Mouse (Mus musculus): Measurements from ENCODE around the gene Foxg1. TPM values are rescaled to one million over a fixed set of nuclear protein-coding genes. Genes with fewer than 3 reads are reported as not detected.

Foxg1 gene
- polyA plus RNA-seq, 1 experiment from 2014 or later = not detected

- ATAC-seq = no peak
- H3K4me3 ChIP-seq (ENCODE audit: low read depth, low read length) = no peak overlapping the region
- WGBS = 2% methylated on average over 9 of the region's 9 CpGs
Observed at GRCm38 (mm10) chr12:49400036-49400852, 17.8 kb downstream of the Foxg1 start.

GRCm38 (mm10) chr12:49400853-49401118 lies 18.3 kb downstream of the Foxg1 start:
- Histone ChIP-seq H3K4me3 (ENCODE audit: low read depth, low read length) (peak overlapping the region; percentile 30), H3K27ac (ENCODE audit: low read depth, low read length) (no peak overlapping the region), H3K27me3 (replicated peaks; ENCODE audit: control insufficient read depth, insufficient read depth, low read length) (peaks cover 66% of the 10 kb centered on the region), H3K9ac (ENCODE audit: low read depth, low read length) (no peak overlapping the region), H3K4me2 (replicated peaks; ENCODE audit: low read depth) (peak overlapping the region; percentile 64), H3K36me3 (ENCODE audit: control insufficient read depth, insufficient read depth) (no peaks in the 10 kb centered on the region), H3K4me1 (replicated peaks; ENCODE audit: control insufficient read depth, insufficient read depth, low read length) (peaks cover 7% of the 10 kb centered on the region; the same call in 1 of the 2 replicates), H3K9me3 (ENCODE audit: control insufficient read depth) (no peaks in the 10 kb centered on the region)
- TF ChIP-seq CTCF (IDR thresholded peaks at IDR 0.05; ENCODE audit: low read depth) = no peak
- WGBS = 2% methylated on average over 8 of the region's 8 CpGs
- ATAC-seq = no peak

More at GRCm38 (mm10) chr12:49400036-49400852, 17.8 kb downstream of the Foxg1 start:
- TF ChIP-seq CTCF (IDR thresholded peaks at IDR 0.05; ENCODE audit: low read depth) = no peak
- no peak overlapping the region for H3K9ac ChIP-seq (ENCODE audit: low read depth, low read length)
- peaks cover 7% of the 10 kb centered on the region; the same call in 1 of the 2 replicates for H3K4me1 ChIP-seq (replicated peaks; ENCODE audit: control insufficient read depth, insufficient read depth, low read length)
- H3K4me2 ChIP-seq (replicated peaks; ENCODE audit: low read depth) = no peak overlapping the region
- H3K27ac ChIP-seq (ENCODE audit: low read depth, low read length) = no peak overlapping the region
- no peaks in the 10 kb centered on the region for H3K36me3 ChIP-seq (ENCODE audit: control insufficient read depth, insufficient read depth)
- H3K27me3 ChIP-seq (replicated peaks; ENCODE audit: control insufficient read depth, insufficient read depth, low read length) = peaks cover 69% of the 10 kb centered on the region
- no peaks in the 10 kb centered on the region for H3K9me3 ChIP-seq (ENCODE audit: control insufficient read depth)

GRCm38 (mm10) chr12:49401119-49401795 lies 18.8 kb downstream of the Foxg1 start:
- WGBS = under 1% methylated on average over 68 of the region's 68 CpGs
- Histone ChIP-seq H3K4me2 (replicated peaks; ENCODE audit: low read depth) (peak overlapping the region; percentile 64), H3K4me3 (ENCODE audit: low read depth, low read length) (peak overlapping the region; percentile 30), H3K9ac (ENCODE audit: low read depth, low read length) (no peak overlapping the region), H3K4me1 (replicated peaks; ENCODE audit: control insufficient read depth, insufficient read depth, low read length) (peaks cover 7% of the 10 kb centered on the region; the same call in 1 of the 2 replicates), H3K27ac (ENCODE audit: low read depth, low read length) (no peak overlapping the region), H3K9me3 (ENCODE audit: control insufficient read depth) (no peaks in the 10 kb centered on the region), H3K27me3 (replicated peaks; ENCODE audit: control insufficient read depth, insufficient read depth, low read length) (peaks cover 63% of the 10 kb centered on the region), H3K36me3 (ENCODE audit: control insufficient read depth, insufficient read depth) (no peaks in the 10 kb centered on the region)
- no peak for ATAC-seq
- no peak for TF ChIP-seq CTCF (IDR thresholded peaks at IDR 0.05; ENCODE audit: low read depth)

- Histone ChIP-seq H3K9ac (ENCODE audit: low read depth, low read length) (no peak overlapping the region), H3K36me3 (ENCODE audit: control insufficient read depth, insufficient read depth) (no peaks in the 10 kb centered on the region), H3K4me3 (ENCODE audit: low read depth, low read length) (peak overlapping the region; percentile 30), H3K9me3 (ENCODE audit: control insufficient read depth) (no peaks in the 10 kb centered on the region), H3K27me3 (replicated peaks; ENCODE audit: control insufficient read depth, insufficient read depth, low read length) (peaks cover 61% of the 10 kb centered on the region), H3K4me1 (replicated peaks; ENCODE audit: control insufficient read depth, insufficient read depth, low read length) (peaks cover 7% of the 10 kb centered on the region; the same call in 1 of the 2 replicates), H3K27ac (ENCODE audit: low read depth, low read length) (no peak overlapping the region), H3K4me2 (replicated peaks; ENCODE audit: low read depth) (peak overlapping the region; percentile 64)
- WGBS = under 1% methylated on average over 5 of the region's 5 CpGs
- no peak for ATAC-seq
- TF ChIP-seq CTCF (IDR thresholded peaks at IDR 0.05; ENCODE audit: low read depth) = no peak
Observed at GRCm38 (mm10) chr12:49401796-49402130, 19.3 kb downstream of the Foxg1 start.

- Histone ChIP-seq H3K9me3 (ENCODE audit: control insufficient read depth) (no peaks in the 10 kb centered on the region), H3K4me2 (replicated peaks; ENCODE audit: low read depth) (no peak overlapping the region), H3K9ac (ENCODE audit: low read depth, low read length) (no peak overlapping the region), H3K4me1 (replicated peaks; ENCODE audit: control insufficient read depth, insufficient read depth, low read length) (no peaks in the 10 kb centered on the region), H3K4me3 (ENCODE audit: low read depth, low read length) (no peak overlapping the region), H3K27ac (ENCODE audit: low read depth, low read length) (no peak overlapping the region), H3K27me3 (replicated peaks; ENCODE audit: control insufficient read depth, insufficient read depth, low read length) (no peaks in the 10 kb centered on the region), H3K36me3 (ENCODE audit: control insufficient read depth, insufficient read depth) (no peaks in the 10 kb centered on the region)
- no peak for ATAC-seq
- no peak for TF ChIP-seq CTCF (IDR thresholded peaks at IDR 0.05; ENCODE audit: low read depth)
- 75% methylated on average over 2 of the region's 2 CpGs for WGBS
Observed at GRCm38 (mm10) chr12:49409833-49410232, 27.4 kb downstream of the Foxg1 start.

- WGBS = 77% methylated on average over 3 of the region's 3 CpGs
Observed at GRCm38 (mm10) chr12:49417963-49418362, 35.5 kb downstream of the Foxg1 start.

More at GRCm38 (mm10) chr12:49417963-49418362, 35.5 kb downstream of the Foxg1 start:
- no peaks in the 10 kb centered on the region for H3K27me3 ChIP-seq (replicated peaks; ENCODE audit: control insufficient read depth, insufficient read depth, low read length)
- no peak overlapping the region for H3K9ac ChIP-seq (ENCODE audit: low read depth, low read length)
- H3K9me3 ChIP-seq (ENCODE audit: control insufficient read depth) = no peaks in the 10 kb centered on the region
- H3K4me3 ChIP-seq (ENCODE audit: low read depth, low read length) = no peak overlapping the region
- no peak overlapping the region for H3K4me2 ChIP-seq (replicated peaks; ENCODE audit: low read depth)
- no peak for ATAC-seq
- H3K36me3 ChIP-seq (ENCODE audit: control insufficient read depth, insufficient read depth) = no peaks in the 10 kb centered on the region
- no peak for TF ChIP-seq CTCF (IDR thresholded peaks at IDR 0.05; ENCODE audit: low read depth)
- H3K27ac ChIP-seq (ENCODE audit: low read depth, low read length) = no peak overlapping the region
- no peaks in the 10 kb centered on the region for H3K4me1 ChIP-seq (replicated peaks; ENCODE audit: control insufficient read depth, insufficient read depth, low read length)

Other genes with a start within 250 kb of the Foxg1 start
- gene Gm43517, start 2.5 kb downstream of the Foxg1 start, polyA plus RNA-seq (2015; fragmentation: Nextera tagmentation; extraction: Ambion mirVana) = not detected in 2 replicates